Mouse (Mus musculus) forebrain, embryonic 14.5 days (tissue): ENCODE results near the gene Nfx1. TPM values are rescaled to one million over a fixed set of nuclear protein-coding genes. Genes with fewer than 3 reads are reported as not detected.

Experiments used
- ATAC-seq: fragments of 200-750 bp; cut with Nextera tagmentation; 2 replicates; pipeline ENCODE4 v1.8.0; 2017; ENCODE audit warnings: mild to moderate bottlenecking, moderate library complexity
- DNase-seq: peaks from one replicate; pipeline ENCODE4 v3.0.0-alpha.2; 2015; ENCODE audit warnings: low spot score
- H3K27ac ChIP-seq: fragments of 300-500 bp; sonication (generic); 2 replicates; pipeline ENCODE4 v1.5.1; 2014; ENCODE audit warnings: low read depth, mild to moderate bottlenecking, control low read depth, low read length, moderate library complexity
- H3K27me3 ChIP-seq: fragments of 300-500 bp; sonication (generic); replicated peaks from 2 replicates; pipeline ENCODE4 v1.6.1; 2014; ENCODE audit warnings: low read length, control low read depth, mixed read lengths; ENCODE audit not compliant: control insufficient read depth, insufficient read depth
- H3K36me3 ChIP-seq: fragments of 300-500 bp; sonication (generic); 2 replicates; pipeline ENCODE4 v1.6.1; 2014; ENCODE audit warnings: low read length, control low read depth; ENCODE audit not compliant: control insufficient read depth, insufficient read depth
- H3K4me1 ChIP-seq: fragments of 300-500 bp; sonication (generic); 2 replicates; pipeline ENCODE4 v1.6.1; 2014; ENCODE audit warnings: antibody characterized with exemption, low read length, control low read depth; ENCODE audit not compliant: control insufficient read depth, insufficient read depth
- H3K4me2 ChIP-seq: fragments of 300-500 bp; sonication (generic); 2 replicates; pipeline ENCODE4 v1.6.1; 2014; ENCODE audit warnings: mild to moderate bottlenecking, control low read depth, low read length
- H3K4me3 ChIP-seq: fragments of 300-500 bp; sonication (generic); 2 replicates; pipeline ENCODE4 v1.5.1; 2014; ENCODE audit warnings: low read depth, low read length, control low read depth
- H3K9ac ChIP-seq: fragments of 300-500 bp; sonication (generic); 2 replicates; pipeline ENCODE4 v1.6.1; 2014; ENCODE audit warnings: mild to moderate bottlenecking, low read length, control low read depth, moderate library complexity
- H3K9me3 ChIP-seq: fragments of 300-500 bp; sonication (generic); replicated peaks from 2 replicates; pipeline ENCODE4 v1.6.1; 2016; ENCODE audit warnings: low read length, control low read depth, mixed read lengths; ENCODE audit not compliant: control insufficient read depth
- WGBS: fragments of 180-500 bp; shearing (Covaris S2); extraction: QIAGEN DNeasy Blood & Tissue Kit; methylation state at CpG from one replicate; pipeline ENCODE4 v1.1.7; 2014; 5-methylcytosine and 5-hydroxymethylcytosine counted together
- polyA plus RNA-seq: library from polyadenylated mRNA; unstranded; fragments of >200 nt; fragmentation: Nextera tagmentation; extraction: Ambion mirVana; gene quantifications from 2 replicates; pipeline ENCODE4 v1.2.1, GENCODE M21; 2014

Gene Nfx1
- polyA plus RNA-seq, 1 experiment from 2014 or later: 75.9 TPM

DNA sequence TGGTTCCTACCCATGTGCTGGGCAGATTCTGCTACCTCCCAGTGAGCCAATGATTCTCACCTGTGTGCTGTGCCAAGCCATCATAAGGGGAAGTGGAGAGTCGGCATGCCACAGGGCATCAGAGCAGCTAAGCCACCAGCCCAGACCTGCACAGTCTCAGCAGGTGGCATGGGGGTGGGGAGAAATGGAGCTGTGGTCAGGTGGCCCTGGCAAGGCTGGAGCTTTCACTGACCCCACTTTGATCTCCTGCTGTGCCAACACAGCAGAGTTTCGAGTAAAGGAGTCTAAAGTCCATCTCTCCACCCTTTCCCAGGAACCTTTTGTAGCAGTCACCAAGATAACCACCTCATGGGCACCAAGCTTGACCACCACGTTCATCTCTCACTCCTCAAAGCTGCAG lies 57.2 kb downstream of the Nfx1 start:
- WGBS: 91% methylated on average over 3 of the region's 3 CpGs
- no peaks in the 10 kb centered on the region for H3K4me1 ChIP-seq
- H3K27ac ChIP-seq: no peak overlapping the region
- H3K9me3 ChIP-seq: no peaks in the 10 kb centered on the region
- DNase-seq (no peak), ATAC-seq (no peak)
- H3K4me2 ChIP-seq: no peak overlapping the region
- peaks cover 32% of the 10 kb centered on the region for H3K36me3 ChIP-seq
- H3K9ac ChIP-seq: no peak overlapping the region
- H3K4me3 ChIP-seq: no peak overlapping the region
- H3K27me3 ChIP-seq: no peaks in the 10 kb centered on the region

DNA sequence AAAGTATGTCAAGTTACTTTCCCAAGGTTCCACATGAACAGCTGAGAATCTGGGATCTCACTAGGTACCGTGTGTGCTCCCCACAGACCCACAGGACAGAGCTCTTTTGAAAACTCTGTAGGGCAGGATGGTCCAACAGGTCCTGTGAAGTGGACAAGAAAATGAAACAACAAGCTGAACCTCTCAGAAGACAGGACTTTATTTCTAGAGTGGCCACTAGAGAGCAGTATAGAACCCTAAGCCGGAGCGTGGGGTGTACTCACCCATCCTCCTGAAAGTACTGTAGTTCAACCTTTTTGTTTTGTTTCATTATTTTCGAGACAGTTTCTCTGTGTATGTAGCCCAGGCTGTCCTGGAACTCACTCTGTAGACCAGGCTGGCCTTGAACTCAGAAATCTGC lies 57.6 kb downstream of the Nfx1 start:
- Histone ChIP-seq H3K4me2 (no peak overlapping the region), H3K27me3 (no peaks in the 10 kb centered on the region), H3K4me3 (no peak overlapping the region), H3K36me3 (peaks cover 29% of the 10 kb centered on the region), H3K4me1 (no peaks in the 10 kb centered on the region), H3K9ac (no peak overlapping the region), H3K27ac (no peak overlapping the region), H3K9me3 (no peaks in the 10 kb centered on the region)
- WGBS: 78% methylated on average over 4 of the region's 4 CpGs
- no peak for DNase-seq
- ATAC-seq: no peak

DNA sequence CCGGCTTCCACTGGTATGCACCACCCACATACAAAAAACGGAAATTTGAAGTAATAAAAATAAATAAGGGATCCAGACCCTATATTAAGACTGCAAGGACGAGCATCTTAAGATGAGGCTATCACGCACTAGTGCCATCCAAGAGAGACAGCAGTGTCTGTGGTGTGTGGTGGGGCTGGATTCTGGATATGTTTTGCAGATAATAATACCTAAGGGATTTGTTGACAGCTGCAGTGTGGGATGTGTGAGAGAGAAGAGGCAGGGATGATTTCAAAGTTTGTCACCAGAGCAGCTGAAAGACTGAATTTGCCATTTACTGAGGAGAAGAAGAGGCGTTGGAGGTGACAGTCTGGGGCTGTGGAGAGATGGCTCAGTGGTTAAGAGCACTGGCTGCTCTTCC lies 58.7 kb downstream of the Nfx1 start:
- H3K36me3 ChIP-seq: peaks cover 18% of the 10 kb centered on the region
- 87% methylated on average over 5 of the region's 5 CpGs for WGBS
- ATAC-seq: no peak

DNA sequence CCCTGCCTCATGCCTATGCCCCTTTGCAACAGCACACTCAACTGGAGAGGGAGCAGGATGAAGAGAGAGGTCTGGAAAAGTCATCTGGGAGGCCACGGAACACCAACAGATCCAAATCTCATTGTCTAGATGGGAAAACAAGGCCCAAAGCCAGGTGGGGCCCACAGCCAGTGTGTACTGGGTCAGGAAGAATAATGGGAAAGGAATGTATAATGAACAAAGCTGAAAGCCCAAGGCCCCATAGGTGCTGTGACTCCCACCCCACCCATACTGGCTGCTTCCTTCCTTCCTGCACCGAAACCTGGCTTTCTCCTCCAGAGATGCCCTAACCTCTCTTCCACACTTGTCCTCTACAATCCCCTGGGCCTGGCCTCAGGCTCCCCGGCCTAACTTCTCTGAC lies 60.5 kb downstream of the Nfx1 start:
- H3K4me3 ChIP-seq: no peak overlapping the region
- peaks cover 4% of the 10 kb centered on the region; the same call in 1 of the 2 replicates for H3K36me3 ChIP-seq
- no peaks in the 10 kb centered on the region for H3K27me3 ChIP-seq
- no peaks in the 10 kb centered on the region for H3K4me1 ChIP-seq
- no peak overlapping the region for H3K27ac ChIP-seq
- no peak overlapping the region for H3K4me2 ChIP-seq
- DNase-seq: no peak
- ATAC-seq: no peak
- no peaks in the 10 kb centered on the region for H3K9me3 ChIP-seq
- WGBS: 92% methylated on average over 3 of the region's 3 CpGs
- no peak overlapping the region for H3K9ac ChIP-seq

More for the DNA sequence above, 58.7 kb downstream of the Nfx1 start:
- no peak overlapping the region for H3K27ac ChIP-seq
- DNase-seq: no peak
- no peaks in the 10 kb centered on the region for H3K4me1 ChIP-seq
- H3K9me3 ChIP-seq: no peaks in the 10 kb centered on the region
- H3K4me3 ChIP-seq: no peak overlapping the region
- H3K4me2 ChIP-seq: no peak overlapping the region
- H3K27me3 ChIP-seq: no peaks in the 10 kb centered on the region
- no peak overlapping the region for H3K9ac ChIP-seq

DNA sequence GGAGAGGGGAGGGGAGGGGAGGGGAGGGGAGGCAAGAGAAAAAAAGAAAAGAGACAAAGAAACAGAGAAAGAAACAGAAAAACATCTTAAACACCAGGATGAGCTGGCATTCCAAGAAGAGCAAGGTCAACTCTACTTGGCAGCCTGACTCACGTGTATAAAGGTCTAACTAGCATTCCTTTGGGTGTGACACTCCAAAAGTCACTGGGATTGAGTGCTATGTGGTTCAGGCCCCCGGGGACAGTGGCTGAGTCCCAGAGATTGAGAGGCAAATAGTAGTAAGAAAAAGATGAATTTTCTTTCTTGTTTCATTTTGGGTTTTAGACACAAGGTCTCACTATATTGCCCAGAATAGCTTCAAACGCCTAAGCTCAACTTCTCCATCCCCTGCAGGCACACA lies 67.2 kb downstream of the Nfx1 start:
- H3K9ac ChIP-seq: no peak overlapping the region
- H3K9me3 ChIP-seq: no peaks in the 10 kb centered on the region
- ATAC-seq (no peak), DNase-seq (no peak)
- no peak overlapping the region for H3K27ac ChIP-seq
- no peaks in the 10 kb centered on the region for H3K4me1 ChIP-seq
- H3K4me3 ChIP-seq: no peak overlapping the region
- no peaks in the 10 kb centered on the region for H3K27me3 ChIP-seq
- no peaks in the 10 kb centered on the region for H3K36me3 ChIP-seq
- no peak overlapping the region for H3K4me2 ChIP-seq
- 63% methylated on average over 3 of the region's 3 CpGs for WGBS

DNA sequence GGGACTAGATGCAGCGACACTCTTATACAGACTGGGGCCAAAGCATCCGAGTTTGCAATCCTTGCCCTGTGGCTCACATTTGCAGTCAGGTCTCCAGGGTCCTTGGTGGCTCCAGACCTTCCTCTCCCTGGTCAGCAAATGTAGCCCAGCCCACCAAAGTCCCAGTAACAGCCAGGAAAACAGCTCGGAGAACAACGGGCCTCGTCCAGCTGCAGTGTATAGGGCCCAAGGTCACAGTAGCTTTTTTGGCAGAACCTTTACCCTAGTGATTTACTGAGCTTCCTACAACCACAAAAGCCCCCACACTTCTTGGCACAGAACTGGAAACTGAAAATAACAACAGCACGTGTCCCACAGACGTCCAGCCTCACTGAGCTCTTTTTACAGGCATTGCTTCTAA lies 70.3 kb downstream of the Nfx1 start:
- Histone ChIP-seq H3K4me2 (no peak overlapping the region), H3K27me3 (no peaks in the 10 kb centered on the region), H3K9me3 (no peaks in the 10 kb centered on the region), H3K4me3 (no peak overlapping the region), H3K36me3 (no peaks in the 10 kb centered on the region), H3K9ac (no peak overlapping the region), H3K27ac (no peak overlapping the region), H3K4me1 (no peaks in the 10 kb centered on the region)
- WGBS: 84% methylated on average over 7 of the region's 7 CpGs
- DNase-seq (no peak), ATAC-seq (no peak)

DNA sequence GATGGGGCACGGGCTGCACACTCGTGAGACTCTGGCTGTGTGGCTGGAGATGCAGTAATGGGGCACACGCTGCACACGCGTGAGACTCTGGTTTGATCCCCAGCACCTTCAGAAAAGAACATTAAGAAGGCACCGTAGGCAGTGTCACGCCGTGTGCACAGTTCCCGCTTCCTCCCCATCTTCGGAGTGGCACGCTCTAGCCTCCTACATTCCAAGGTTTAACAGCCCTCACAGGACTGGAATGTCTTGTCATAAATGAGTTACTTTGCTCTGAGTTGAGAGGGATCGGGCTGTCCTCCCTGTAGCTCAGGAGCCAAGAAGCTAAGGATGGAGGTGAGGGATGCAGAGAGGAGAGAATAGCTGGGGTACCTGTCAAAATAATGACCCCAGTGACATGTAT lies 72.2 kb downstream of the Nfx1 start:
- Histone ChIP-seq H3K36me3 (no peaks in the 10 kb centered on the region), H3K4me2 (no peak overlapping the region), H3K4me1 (no peaks in the 10 kb centered on the region), H3K9me3 (no peaks in the 10 kb centered on the region), H3K9ac (no peak overlapping the region), H3K27me3 (no peaks in the 10 kb centered on the region), H3K27ac (no peak overlapping the region), H3K4me3 (no peak overlapping the region)
- WGBS: 85% methylated on average over 12 of the region's 12 CpGs
- ATAC-seq (no peak), DNase-seq (no peak)

DNA sequence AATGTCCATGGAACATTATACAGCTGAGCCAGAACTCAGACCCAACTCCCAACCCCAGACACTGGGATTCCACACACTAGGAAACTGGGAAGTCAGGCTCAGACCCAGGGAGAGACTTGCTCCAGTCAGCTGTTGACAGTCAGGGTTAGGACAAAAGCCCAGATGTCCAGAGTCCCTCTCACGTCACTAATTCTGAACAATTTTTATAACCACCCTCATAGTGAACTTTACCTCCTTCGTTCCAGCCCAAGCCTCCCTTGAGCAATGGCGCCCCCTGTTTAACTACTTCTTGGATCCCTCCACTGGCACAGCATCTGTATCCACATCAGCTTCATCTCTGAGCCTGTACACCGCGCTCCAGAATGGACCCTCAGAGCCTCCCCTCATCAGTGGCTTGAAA lies 73.3 kb downstream of the Nfx1 start:
- ATAC-seq: no peak
- Histone ChIP-seq H3K9me3 (no peaks in the 10 kb centered on the region), H3K4me2 (no peak overlapping the region), H3K27ac (no peak overlapping the region), H3K27me3 (no peaks in the 10 kb centered on the region), H3K9ac (no peak overlapping the region), H3K4me3 (no peak overlapping the region), H3K4me1 (no peaks in the 10 kb centered on the region), H3K36me3 (no peaks in the 10 kb centered on the region)
- no peak for DNase-seq
- whole genome bisulfite sequencing: 74% methylated on average over 5 of the region's 5 CpGs

DNA sequence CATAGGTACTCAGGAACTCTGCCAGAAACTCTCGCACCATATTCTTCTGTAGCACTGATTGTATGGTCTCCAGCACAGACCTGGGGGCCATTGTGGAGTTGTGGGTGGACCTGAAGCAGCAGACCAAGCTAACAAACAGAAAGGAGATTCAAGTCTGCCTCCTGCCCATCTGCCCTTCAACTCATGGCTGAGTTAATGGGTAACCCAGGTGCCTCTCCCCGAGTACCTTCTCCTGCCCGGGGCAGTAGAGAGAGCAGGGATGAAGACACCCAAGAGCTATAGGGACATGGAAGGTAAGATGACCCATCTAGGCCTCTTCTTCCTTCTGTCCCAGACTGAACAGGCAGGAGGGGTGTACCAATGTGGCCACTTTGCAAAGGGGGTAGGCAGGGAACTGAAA lies 74.6 kb downstream of the Nfx1 start:
- Histone ChIP-seq H3K9me3 (no peaks in the 10 kb centered on the region), H3K4me1 (no peaks in the 10 kb centered on the region), H3K27me3 (no peaks in the 10 kb centered on the region), H3K27ac (no peak overlapping the region), H3K36me3 (no peaks in the 10 kb centered on the region), H3K4me2 (no peak overlapping the region), H3K4me3 (no peak overlapping the region), H3K9ac (no peak overlapping the region)
- DNase-seq: no peak
- 94% methylated on average over 3 of the region's 3 CpGs for WGBS
- no peak for ATAC-seq
